ENCODE assay signal across 8 mouse cellular contexts in genomic region chr16:4474882-4475803, GRCm38 (mm10). TPM values are rescaled to one million over a fixed set of nuclear protein-coding genes. Genes with fewer than 3 reads are reported as not detected.
DNase-seq lines count a peak whose midpoint lies in the region; ATAC-seq and TF ChIP-seq lines count a peak whose summit lies in the region.

No protein-coding gene starts in this region.

- DNase-seq in MEL-GATA-1-ER (ENCODE audit: extremely low read depth, low read depth), result peak; percentile 84
- peak; percentile 95 for DNase-seq in cerebellum, adult 9-11 months
- DNase-seq in layer of hippocampus, adult 8-10 months (ENCODE audit: low spot score in 2 of 2), result peak; percentile 95 to 99
- peak; percentile 96 for DNase-seq in lung, embryonic 14.5 days
- peak; percentile 93 for DNase-seq in testis, postnatal 14 days (ENCODE audit: low spot score)

- peaks cover 3% of the 10 kb centered on the region; the same call in 1 of the 2 replicates for H3K4me1 ChIP-seq in lung, embryonic 14.5 days (ENCODE audit: insufficient read depth)

- H3K4me3 ChIP-seq in lung, embryonic 14.5 days (ENCODE audit: low read depth, low read length), result peak overlapping the region; percentile 57

- peak; percentile 62 for ATAC-seq in frontal cortex, adult (ENCODE audit: low TSS enrichment)
- peak; percentile 92 to 95 for ATAC-seq in hematopoietic stem cell, adult 5-6 weeks (replicated peaks in 1 of 2; ENCODE audit: insufficient read depth in 1 of 2, low FRiP score in 2 of 2, low TSS enrichment in 1 of 2, low read depth in 1 of 2, poor library complexity in 2 of 2, severe bottlenecking in 2 of 2)
- peak; percentile 93 for ATAC-seq in lung, embryonic 14.5 days (ENCODE audit: insufficient read depth)
- peak; percentile 92 for ATAC-seq in neutrophil, adult 5-6 weeks (ENCODE audit: extremely low read depth, insufficient number of reproducible peaks, low FRiP score, poor library complexity, severe bottlenecking)

- peak overlapping the region; percentile 75 for H3K27ac ChIP-seq in lung, embryonic 14.5 days (ENCODE audit: low read depth)

- H3K9ac ChIP-seq in lung, embryonic 14.5 days, result peak overlapping the region; percentile 77

- peak; percentile 100 for TF ChIP-seq CTCF in lung, embryonic 14.5 days (IDR thresholded peaks at IDR 0.05; ENCODE audit: low read depth)

- H3K4me2 ChIP-seq in lung, embryonic 14.5 days, result peak overlapping the region; percentile 92

- H3K27me3 ChIP-seq in lung, embryonic 14.5 days (ENCODE audit: insufficient read depth, low read length), result no peaks in the 10 kb centered on the region

- WGBS in lung, embryonic 14.5 days, result 15% methylated on average over 42 of the region's 42 CpGs

- H3K9me3 ChIP-seq in lung, embryonic 14.5 days (ENCODE audit: low read depth, low read length), result no peaks in the 10 kb centered on the region

- no peaks in the 10 kb centered on the region for H3K36me3 ChIP-seq in lung, embryonic 14.5 days (ENCODE audit: insufficient read depth)

RNA-seq across cellular contexts. Expression of gene Adcy9, which starts 54.8 kb away (rescaled TPM):
- 13.1 and 16.7 TPM in 2 replicates for total RNA-seq in hematopoietic stem cell, adult 5-6 weeks (2017)
- total RNA-seq in layer of hippocampus, adult 8-10 months (2022), result 100 to 1,000 TPM in 2 of 4 experiments, 10 to 100 TPM in 2; 89.1 to 103 (median 99.7) TPM
- 1.3 and 1.4 TPM in 2 replicates for polyA plus RNA-seq in lung, embryonic 14.5 days (2014; fragmentation: Nextera tagmentation; extraction: Ambion mirVana)
- total RNA-seq in neutrophil, adult 5-6 weeks (2017), result 2.3 and 2.6 TPM in 2 replicates

Comparison
In these comparisons a context has a peak if more than half of its experiments do, and no peak if none do; other contexts are left out.
1. Peak in every context shown above with its lines: DNase-seq, ATAC-seq, H3K4me3 ChIP-seq and H3K27ac ChIP-seq.